Mouse (Mus musculus): Measurements from ENCODE around the gene Fbxw2. TPM values are rescaled to one million over a fixed set of nuclear protein-coding genes. Genes with fewer than 3 reads are reported as not detected.
"Not testable (repeated sequence)": the region's sequence is repeated elsewhere in the genome, so short reads cannot be mapped to it uniquely, and the experiment has no call there.

Gene Fbxw2
- total RNA-seq, 2 experiments from 2014 or later, result 89.3 to 94.3 TPM

DNA sequence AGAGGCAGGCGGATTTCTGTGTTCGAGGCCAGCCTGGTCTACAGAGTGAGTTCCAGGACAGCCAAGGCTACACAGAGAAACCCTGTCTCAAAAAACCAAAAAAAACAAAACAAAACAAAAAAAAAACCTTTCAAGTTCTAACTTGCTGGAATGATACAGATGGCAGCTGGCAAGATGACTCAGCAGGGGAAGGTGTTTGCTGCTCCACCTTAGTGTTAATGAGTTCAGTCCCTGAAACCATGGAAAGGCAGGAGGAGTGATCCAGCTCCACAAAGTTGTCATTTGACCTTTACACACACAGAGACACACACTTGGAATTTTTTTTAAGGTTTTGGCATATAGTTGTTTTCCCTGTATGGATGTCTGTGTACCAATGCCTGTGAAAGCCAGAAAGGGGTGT lies 10.2 kb downstream of the Fbxw2 start:
- not testable (repeated sequence) for DNase-seq (ENCODE audit: low spot score in 2 of 2)

DNA sequence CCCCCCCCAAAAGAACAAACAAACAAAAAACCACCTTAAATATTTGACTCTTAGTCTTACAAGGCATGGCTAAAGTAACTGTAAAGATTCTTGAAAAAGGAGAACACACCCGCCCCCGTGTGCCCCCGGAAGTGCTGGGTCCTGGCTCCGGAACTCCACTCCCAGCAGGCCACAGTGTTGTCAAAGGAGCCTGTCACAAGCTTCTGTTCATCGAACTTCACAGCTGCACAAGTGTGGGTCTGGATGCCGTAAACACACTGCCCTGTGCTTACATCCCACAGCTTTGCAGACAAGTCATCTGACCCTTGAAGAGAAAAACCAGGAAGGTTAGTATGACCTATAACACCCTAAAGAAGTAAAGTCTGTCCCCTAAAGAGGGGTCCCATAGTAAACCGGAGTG lies 13.4 kb downstream of the Fbxw2 start:
- DNase-seq (ENCODE audit: low spot score in 2 of 2), result no peak

DNA sequence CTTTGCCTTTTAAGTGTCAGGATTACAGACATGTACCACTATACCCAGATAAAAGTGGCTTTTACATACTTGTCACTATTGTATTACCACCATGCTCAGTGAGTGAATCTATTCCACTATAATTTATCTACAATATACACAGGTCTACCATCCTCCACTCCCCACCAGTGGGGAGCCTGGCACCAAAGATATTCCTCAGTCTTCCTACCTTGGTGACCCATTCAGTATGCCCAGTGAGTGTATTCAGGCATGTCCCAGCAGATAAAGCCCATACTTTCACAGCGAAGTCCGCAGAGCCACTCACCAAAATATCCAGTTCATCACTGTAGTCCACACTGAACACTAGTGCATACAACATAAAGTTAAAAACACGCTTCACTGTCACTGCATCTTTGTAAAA lies 15.3 kb downstream of the Fbxw2 start:
- DNase-seq (ENCODE audit: low spot score in 2 of 2), result no peak

DNA sequence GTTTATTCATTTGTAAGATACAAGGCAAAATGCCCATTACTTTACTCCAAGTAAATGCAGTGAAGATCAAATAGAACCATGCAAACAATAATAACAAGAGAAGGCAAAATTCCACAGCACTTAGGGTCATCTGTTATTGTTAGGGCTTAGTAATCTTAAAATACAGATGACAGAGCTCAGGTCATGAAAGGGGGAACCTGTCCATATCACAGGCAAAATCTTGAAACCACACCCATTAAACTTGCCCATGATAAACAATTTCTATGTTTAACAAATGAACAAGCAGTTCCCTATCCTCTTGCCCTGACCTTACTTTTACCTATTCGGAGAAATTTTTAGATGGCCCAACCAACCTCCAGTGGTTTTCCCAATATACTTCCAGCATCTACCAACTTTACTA lies 16.5 kb downstream of the Fbxw2 start:
- no peak for DNase-seq (ENCODE audit: low spot score in 2 of 2)

DNA sequence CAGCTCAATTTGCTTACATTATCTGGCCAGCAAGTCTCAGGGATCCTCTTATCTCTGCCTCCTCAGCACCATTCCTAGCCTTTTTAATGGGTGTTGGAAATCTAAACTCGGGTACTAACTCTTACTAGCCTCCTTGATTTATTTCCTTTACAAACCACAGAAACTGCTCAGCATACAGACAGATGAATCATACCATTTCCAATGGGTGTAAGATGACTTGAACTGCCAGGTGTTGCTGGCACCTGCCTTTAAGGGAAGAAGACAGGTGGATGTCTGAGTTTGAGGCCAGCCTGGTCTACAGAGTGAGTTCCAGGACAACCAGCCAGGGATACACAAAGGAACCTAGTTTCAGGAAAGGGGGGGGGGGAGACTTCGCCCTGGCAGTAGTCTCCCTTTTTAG lies 18.1 kb downstream of the Fbxw2 start:
- DNase-seq (ENCODE audit: low spot score in 2 of 2), result no peak

DNA sequence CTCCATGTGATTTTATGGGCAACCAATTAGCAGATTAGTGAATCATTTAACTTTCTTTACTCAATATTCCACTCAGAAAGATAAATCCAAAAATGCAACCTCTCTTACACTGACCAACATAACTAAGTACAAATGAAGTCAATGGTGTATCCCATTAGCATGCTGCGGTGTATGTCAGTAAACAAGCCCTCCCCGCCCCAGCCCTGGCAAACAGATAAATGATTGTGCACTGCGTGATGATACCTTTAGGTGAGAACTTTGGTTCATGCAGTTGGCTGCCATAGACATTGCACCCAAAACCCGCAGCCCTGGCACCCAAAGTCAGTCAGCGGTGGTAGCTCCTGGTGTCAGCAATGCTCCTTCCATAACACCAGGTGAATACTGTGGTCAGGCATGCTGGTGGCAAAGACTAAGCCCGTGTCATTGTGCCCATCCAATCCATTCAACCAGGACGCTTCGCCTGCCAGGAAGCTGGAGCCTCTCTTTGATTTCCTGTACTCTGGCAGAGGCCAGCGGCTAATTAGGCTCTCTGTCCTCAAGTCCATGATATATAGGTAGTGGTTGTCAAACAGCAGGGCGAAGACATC lies 20.7 kb downstream of the Fbxw2 start:
- no peak for DNase-seq (ENCODE audit: low spot score in 2 of 2)

DNA sequence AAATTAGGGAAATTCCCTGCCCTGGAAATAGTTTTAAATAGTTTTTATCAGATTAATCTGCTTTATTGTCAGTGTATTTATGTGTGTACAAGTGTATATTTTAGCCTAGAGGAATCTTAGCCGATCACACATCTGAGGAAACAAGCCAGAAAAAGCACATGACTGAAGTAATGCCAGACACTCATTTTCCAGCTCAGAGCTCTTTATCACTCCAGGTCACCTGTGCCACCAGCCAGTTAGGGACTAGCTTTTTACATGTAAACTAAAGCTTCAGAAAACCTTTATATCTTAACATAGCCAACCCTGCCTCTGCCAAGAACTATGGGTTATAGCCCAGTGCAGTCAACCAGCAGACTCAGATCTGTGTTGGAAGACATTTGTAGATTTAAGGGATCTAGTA lies 21.3 kb downstream of the Fbxw2 start:
- DNase-seq (ENCODE audit: low spot score in 2 of 2), result no peak

DNA sequence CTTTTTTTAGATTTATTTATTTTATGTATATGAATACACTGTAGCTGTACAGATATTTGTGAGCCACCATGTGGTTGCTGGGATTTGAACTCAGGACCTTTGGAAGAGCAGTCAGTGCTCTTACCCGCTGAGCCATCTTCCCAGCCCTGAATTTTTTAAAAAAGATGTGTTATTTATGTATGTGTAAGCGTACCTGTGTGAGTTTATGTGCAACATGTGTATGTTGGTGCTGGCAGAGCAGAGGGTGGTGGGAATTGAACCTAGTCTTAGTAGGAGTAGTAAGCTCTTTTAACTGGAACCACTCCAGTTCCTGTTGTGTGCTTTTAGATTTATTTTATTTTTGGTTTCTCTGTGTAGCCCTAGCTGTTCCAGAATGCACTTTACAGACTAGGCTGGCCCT lies 21.9 kb downstream of the Fbxw2 start:
- no peak for DNase-seq (ENCODE audit: low spot score in 2 of 2)

DNA sequence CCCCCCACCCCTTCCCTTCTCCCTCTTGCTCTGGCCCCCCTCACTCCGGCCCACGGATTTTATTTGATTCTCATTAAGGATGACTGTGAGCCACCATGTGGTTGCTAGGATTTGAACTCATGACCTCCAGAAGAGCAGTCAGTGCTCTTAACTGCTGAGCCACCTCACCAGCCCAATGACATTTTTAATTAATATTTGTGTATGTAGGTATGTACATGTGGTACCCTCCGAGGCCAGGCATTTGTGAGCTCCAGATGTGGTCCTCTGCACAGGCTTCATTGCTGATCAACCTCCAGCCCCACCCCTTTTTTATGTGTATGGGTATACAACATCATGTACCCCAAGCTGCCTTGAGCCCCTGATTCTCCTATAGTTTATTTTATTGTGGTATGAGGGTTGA lies 22.4 kb downstream of the Fbxw2 start:
- no peak for DNase-seq (ENCODE audit: low spot score in 2 of 2)

DNA sequence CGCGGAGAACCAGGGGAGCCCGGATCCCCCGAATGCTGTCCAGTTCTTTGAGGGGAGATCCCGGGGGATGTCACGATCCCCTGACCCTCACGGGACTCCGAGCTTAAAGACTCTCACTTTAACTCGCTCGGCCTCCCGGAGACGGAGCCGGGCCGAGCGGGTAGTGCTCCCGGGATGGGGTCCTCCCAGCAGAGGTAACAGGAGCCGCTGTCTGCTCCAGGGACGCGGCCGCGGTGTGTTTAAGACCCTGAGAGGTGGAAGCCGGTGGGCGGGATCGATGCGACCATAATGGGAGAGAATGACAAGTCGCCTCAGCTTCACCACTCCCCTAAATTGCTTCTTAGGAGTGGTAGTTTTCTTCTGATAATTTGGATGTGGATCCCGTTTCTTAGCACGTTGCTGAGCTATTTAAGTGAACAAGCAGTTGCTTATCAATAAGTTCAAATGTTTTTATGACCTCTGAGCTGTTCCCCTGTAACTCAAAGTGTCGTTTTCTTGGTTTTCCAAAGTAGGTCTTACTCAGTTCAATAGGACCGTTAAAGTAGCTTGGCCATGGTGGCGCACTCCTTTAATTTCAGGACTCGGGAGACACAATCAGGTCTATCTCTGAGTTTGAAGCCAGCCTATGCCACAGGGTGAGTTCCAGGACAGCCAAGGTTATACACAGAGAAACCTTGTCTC lies 23.4 kb downstream of the Fbxw2 start:
- not testable (repeated sequence) for DNase-seq (ENCODE audit: low spot score in 2 of 2)

DNA sequence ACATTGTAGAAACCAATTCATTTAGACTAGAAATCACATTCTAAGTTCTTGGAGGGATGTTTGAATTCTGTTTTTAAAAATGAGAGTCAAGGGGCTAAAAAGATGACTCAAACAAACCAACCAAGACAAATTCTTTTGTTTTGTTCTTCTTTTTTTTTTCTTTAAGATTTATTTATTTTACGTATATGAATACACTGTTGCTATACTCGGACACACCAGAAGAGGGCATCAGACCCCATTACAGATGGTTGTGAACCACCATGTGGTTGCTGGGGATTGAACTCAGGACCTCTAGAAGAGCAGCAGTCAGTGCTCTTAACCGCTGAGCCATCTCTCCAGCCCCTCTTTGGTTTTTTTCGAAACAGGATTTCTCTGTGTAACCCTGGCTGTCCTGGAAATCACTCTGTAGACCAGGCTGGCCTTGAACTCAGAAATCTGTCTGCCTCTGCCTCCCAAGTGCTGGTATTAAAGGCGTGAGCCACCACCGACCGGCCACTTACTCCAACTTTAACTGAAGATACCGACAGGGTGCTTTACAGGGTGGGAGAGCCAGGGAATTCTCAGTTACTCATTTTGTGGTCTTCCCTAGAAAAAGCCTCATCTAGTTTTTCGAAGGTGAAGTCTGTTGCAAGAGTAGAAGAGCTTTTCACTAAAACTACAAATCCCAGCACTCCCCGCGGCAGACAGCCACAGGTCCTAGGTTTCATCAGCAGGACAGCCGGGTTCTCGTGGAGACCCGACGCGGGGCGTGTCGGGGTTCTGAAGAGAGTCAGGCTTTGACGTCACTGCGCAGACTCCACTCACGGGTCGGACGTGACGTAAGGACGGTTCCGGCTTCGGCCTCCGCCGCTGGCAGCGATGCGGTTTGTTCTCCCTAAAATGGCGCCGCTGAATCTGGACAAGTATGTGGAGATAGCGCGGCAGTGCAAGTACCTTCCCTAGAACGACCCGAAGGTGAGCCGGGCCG lies 24.3 kb downstream of the Fbxw2 start:
- peak; percentile 98 for DNase-seq (ENCODE audit: low spot score in 2 of 2)

DNA sequence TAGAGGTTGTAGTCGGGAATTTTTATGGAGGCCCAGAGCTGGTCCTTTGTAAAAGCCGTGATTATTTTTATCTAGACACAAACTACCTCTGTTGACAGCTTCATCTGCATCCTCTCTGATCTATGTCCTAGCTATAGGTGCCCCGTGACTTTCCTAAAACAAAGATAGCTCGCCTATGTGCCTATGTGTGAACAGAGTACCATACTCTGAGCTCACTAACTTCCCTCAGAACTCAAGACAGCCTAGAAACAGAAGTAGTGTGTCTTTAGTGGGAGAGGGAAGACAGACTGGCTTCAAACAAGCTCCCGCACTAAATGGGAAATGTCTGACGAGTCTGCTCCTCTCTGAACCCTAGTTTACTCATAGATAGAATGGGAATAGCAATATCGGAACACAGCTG lies 25.7 kb downstream of the Fbxw2 start:
- no peak for DNase-seq (ENCODE audit: low spot score in 2 of 2)

DNA sequence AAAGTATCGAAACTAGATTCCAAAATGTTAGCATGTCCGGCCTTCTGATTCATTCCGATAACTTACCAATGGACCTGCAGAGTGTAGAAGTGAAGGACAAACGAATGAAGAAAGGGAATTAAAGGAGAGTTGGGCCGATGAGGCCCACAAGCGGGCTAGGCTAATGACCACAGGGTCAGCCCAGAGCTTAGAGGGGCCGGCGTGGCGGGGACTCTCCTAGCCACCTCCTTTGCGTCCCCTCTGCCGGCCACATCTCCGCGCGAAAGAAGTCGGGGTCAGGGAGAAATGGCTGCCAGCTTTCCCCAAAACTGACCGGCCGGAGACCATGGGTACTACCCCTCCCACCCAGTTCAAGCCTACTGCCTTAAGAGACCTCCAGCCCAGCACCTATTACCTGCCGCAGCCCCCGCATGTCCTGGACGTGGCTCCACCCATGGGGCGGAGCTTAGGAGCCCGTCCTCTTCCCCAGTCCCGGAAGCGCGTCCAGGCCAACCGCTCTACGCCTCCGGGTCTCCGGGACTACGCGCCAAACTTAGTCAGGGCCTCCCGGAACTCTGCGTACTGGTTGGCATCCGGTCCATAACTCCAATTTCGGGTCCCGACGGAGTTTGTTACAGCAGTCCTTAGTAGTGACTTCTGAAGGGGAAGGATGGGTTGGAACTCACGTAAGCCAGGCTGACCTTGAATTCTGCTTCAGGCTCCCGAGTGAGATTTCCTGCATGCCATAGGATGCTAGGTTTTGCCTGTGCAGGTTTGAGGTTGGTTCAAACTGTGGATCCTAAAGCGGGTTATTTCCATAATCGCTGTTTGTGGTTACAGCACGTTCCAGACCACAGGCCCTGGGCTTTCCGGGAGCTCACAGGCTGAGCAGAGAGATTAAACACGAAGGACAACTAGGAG lies 26.5 kb downstream of the Fbxw2 start, which contains the start of gene Rabepk:
Gene Rabepk (minus strand): TSS at position 556 of the 900 bp plus-strand sequence.
- peak; percentile 78 to 81 for DNase-seq (ENCODE audit: low spot score in 2 of 2)

DNA sequence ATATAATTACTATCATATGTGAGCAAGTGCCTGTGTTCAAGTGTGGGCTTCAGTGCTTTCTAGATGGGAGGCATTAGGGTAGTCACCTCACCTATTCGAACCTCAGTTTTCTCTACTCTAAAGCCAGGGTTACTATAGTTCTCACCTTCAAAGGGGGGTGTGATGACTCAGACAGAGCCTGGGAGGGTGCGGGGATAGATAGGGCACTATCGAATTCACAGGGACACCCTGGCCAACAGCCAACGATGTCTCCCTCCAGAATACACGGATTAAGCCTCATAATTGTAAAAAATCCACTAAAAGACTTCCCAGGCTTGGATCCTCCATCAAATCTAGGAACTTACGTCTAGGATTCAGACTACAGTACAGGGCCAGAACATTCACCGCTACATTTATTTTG lies 30.7 kb downstream of the Fbxw2 start:
- DNase-seq (ENCODE audit: low spot score in 2 of 2), result no peak

DNA sequence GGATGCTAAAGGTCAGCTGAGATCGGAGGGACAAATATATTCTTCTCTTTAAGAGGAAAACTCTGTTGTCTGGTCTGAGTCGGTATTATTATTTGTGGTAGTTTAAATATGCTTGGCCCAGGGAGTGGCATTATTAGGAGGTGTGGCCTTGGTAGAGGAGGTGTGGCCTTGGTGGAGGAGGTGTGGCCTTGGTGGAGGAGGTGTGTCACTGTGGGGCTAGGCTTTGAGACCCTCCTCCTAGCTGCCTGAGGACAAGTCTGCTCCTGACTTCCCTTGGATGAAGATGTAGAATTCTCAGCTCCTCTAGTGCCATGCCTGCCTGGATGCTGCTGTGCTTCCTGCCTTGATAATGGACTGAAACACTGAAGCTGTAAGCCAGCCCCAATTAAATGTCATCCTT lies 31.6 kb downstream of the Fbxw2 start:
- no peak for DNase-seq (ENCODE audit: low spot score in 2 of 2)

DNA sequence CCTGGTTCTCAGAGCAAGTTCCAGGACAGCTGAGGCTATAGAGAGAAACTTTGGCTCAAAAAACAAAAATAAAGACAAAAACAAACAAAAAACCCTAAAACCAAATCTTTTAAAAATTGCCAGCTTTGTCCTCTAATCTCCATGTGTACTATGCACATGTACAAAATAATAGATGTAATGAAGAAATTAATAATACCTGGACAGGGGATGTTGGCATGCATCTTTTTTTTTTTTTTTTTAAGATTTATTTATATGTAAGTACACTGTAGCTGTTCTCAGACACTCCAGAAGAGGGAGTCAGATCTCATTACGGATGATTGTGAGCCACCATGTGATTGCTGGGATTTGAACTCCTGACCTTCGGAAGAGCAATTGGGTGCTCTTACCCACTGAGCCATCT lies 33.6 kb downstream of the Fbxw2 start:
- not testable (repeated sequence) for DNase-seq (ENCODE audit: low spot score in 2 of 2)

DNA sequence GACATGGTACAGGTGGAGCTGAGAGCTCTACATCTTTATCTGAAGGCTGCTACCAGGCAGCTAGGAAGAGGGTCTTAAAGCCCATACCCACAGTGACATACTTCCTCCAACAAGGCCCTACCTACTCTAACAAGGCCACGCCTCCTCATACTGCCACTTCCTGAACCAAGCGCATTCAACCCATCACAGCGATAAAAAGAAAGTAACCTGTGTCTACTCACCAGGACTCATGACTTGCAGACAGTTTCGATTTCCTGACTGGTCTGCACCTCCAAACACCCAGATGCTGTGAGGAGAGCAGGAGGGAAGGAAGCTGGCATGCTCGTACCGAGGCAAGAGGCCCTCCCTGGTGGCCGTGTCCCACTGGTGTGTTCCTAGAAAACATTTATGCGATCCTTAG lies 35.8 kb downstream of the Fbxw2 start:
- no peak for DNase-seq (ENCODE audit: low spot score in 2 of 2)

DNA sequence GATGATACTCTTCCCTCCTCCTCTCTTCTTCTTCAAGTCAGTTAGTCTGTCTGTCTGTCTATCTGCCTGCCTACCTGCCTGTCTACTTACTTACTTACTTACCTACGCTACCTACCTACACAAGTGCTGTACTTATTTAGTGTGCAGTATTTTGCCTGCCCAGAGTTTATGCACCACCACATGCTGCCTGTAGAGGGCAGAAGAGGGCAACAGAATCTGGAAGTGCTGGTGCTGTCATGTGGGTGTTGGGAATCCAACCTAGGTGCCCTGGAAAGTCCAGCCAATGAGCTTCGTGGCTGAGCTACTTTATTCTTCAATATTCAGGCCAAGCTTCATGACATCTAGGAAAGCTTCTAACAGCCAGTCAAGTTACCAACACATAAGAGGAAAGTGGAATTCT lies 42.0 kb downstream of the Fbxw2 start:
- DNase-seq (ENCODE audit: low spot score in 2 of 2), result peak; percentile 23 to 34

DNA sequence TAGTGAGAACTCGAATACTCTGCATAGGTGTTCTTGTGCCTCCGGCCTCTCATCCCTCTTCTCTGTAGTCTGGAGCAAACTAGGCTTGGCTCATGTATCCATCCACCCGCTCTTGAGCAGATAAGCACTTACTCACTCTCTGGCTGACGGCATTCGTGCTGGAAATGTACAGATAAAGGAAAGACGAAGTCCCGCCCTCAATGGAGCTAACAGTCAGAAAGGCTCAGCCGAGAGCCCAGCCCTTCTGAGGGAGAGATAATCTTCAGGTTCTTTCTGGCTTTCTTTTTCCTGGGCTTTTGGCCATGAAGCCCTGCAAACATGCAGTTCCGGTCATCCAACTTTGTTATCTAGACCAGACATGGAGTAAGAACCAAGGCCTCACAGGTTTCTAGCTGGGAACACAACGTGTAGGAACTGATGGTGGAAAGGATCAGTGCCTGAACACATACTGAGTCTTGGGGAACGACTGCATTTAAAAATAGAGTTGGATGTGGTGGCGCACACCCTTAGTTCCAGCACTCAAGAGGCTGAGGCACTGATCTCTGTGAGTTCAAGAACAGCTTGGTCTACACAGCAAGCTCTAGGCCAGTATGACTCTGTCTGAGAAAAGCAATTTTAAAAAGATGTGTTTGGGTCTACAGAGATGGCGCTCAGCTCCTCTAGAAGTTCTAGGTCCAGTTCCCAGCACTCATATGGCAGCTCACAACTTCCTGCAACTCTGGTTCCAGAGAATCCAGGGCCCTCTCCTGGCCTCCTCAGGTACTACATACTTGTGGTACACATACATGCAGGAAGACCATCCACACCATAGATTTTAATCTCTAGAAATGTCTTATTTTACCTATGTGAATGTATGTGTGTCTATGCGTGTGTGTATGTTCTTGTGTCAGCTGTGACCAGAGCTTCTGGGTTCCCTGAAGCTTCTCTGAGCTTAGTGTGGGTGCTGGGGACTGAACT lies 42.8 kb downstream of the Fbxw2 start:
- no peak for DNase-seq (ENCODE audit: low spot score in 2 of 2)
